Mouse (Mus musculus) right cerebral cortex, postnatal 14 days (tissue): ENCODE measurements around the gene Olfr1152.

Source experiments
- DNase-seq: peaks from one replicate; pipeline ENCODE4 v3.0.0; 2022

Olfr1152 gene

GRCm38 (mm10) chr2:87866192-87866591 is at the start of gene Olfr1152:
TSS of gene Olfr1152 (plus strand) at chr2:87866492.
- DNase-seq, result no peak

GRCm38 (mm10) chr2:87830233-87830632 is 36.1 kb upstream of the Olfr1152 start, which contains the start of gene Olfr1148:
TSS of gene Olfr1148 (plus strand) at chr2:87830533.
- DNase-seq, result no peak

GRCm38 (mm10) chr2:87843693-87844092 is 22.6 kb upstream of the Olfr1152 start, which contains the start of gene Olfr1150-ps1:
TSS of gene Olfr1150-ps1 (plus strand) at chr2:87843993.
- no peak for DNase-seq

GRCm38 (mm10) chr2:87855562-87855961 is 10.7 kb upstream of the Olfr1152 start, which contains the start of gene Olfr1151:
TSS of gene Olfr1151 (plus strand) at chr2:87855862.
- no peak for DNase-seq

- DNase-seq, result no peak
These were observed 28.4 kb downstream of the Olfr1152 start, which contains the start of gene Olfr1153 for GRCm38 (mm10) chr2:87894662-87895061. TSS of gene Olfr1153 (plus strand) at chr2:87894962.

GRCm38 (mm10) chr2:87905066-87905465 is 38.8 kb downstream of the Olfr1152 start, which contains the start of gene Olfr1154:
TSS of gene Olfr1154 (minus strand) at chr2:87905166.
- no peak for DNase-seq
